ENCODE assay signal across 8 mouse cellular contexts in the genomic region with DNA sequence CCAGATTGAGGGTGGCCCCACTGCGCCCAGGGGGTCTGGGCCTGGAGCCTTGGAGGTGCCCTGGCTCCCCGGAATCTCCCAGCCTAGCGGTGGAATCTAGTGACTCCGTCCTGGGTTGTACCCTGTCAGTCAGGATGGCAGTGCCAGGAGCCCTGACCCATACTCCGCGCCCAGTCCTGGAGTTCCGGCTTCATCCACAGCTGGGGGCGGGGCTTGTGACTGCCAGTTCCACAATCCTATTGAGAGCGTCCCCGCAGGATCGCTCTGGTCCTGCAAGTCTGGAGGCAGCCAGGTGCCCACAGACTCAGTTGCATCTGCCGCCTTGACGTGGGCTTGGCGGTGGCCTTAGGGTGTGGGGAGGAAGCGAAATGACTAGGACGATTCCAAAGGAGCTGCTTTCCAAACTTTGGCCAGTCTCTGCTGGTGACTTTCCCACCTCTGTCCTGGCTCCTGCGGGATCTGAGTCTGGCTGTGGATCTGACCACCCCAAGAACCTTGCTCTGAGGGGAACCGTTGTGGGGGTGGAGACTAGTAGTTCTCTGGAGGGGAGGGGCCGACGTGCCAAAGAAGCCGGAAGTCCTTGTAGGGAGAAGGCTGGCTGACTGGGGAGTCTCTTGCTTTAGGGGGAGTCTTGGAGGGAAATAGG. TPM values are rescaled to one million over a fixed set of nuclear protein-coding genes. Genes with fewer than 3 reads are reported as not detected.
A peak's percentile ranks its signal among the peaks of the same experiment; 100 is the strongest.
DNase-seq lines count a peak whose midpoint lies in the region; ATAC-seq lines count a peak whose summit lies in the region.

No protein-coding gene starts in this region.

- peak overlapping the region; percentile 43; the same call in 1 of the 2 replicates for H3K9ac ChIP-seq in limb, embryonic 11.5 days (ENCODE audit: low read length)
- peak overlapping the region; percentile 76 for H3K9ac ChIP-seq in midbrain, embryonic 12.5 days (replicated peaks)

- H3K4me3 ChIP-seq in limb, embryonic 11.5 days (ENCODE audit: low read depth, low read length): peak overlapping the region; percentile 62
- peak overlapping the region; percentile 78 for H3K4me3 ChIP-seq in midbrain, embryonic 12.5 days

- peak; percentile 75 for ATAC-seq in common myeloid progenitor, adult 5-6 weeks (replicated peaks; ENCODE audit: low read depth, poor library complexity, severe bottlenecking)
- peak; percentile 77 for ATAC-seq in limb, embryonic 11.5 days (ENCODE audit: insufficient number of reproducible peaks, low FRiP score, low TSS enrichment, low read depth)
- peak; percentile 77 for ATAC-seq in midbrain, embryonic 12.5 days (ENCODE audit: low FRiP score, low read depth)

- no peak overlapping the region for H3K27ac ChIP-seq in limb, embryonic 11.5 days (replicated peaks; ENCODE audit: low read depth, low read length)
- no peak overlapping the region for H3K27ac ChIP-seq in midbrain, embryonic 12.5 days (replicated peaks)

- no peaks in the 10 kb centered on the region for H3K27me3 ChIP-seq in limb, embryonic 11.5 days (ENCODE audit: control insufficient read depth, insufficient read depth, low read length)
- peaks cover 25% of the 10 kb centered on the region; the same call in 1 of the 2 replicates for H3K27me3 ChIP-seq in midbrain, embryonic 12.5 days

- WGBS in limb, embryonic 11.5 days: under 1% methylated on average over 21 of the region's 21 CpGs
- under 1% methylated on average over 21 of the region's 21 CpGs for WGBS in midbrain, embryonic 12.5 days

- H3K4me1 ChIP-seq in limb, embryonic 11.5 days (ENCODE audit: control insufficient read depth, insufficient read depth, low read length): peaks cover 10% of the 10 kb centered on the region
- peaks cover 22% of the 10 kb centered on the region for H3K4me1 ChIP-seq in midbrain, embryonic 12.5 days

- peaks cover 23% of the 10 kb centered on the region for H3K36me3 ChIP-seq in limb, embryonic 11.5 days (ENCODE audit: control insufficient read depth, insufficient read depth, low read length)
- peaks cover 17% of the 10 kb centered on the region; the same call in 1 of the 2 replicates for H3K36me3 ChIP-seq in midbrain, embryonic 12.5 days

- H3K4me2 ChIP-seq in limb, embryonic 11.5 days (ENCODE audit: low read depth, severe bottlenecking): peak overlapping the region; percentile 99
- peak overlapping the region; percentile 95 for H3K4me2 ChIP-seq in midbrain, embryonic 12.5 days (replicated peaks)

- no peaks in the 10 kb centered on the region for H3K9me3 ChIP-seq in limb, embryonic 11.5 days (ENCODE audit: control insufficient read depth, low read length)
- no peaks in the 10 kb centered on the region for H3K9me3 ChIP-seq in midbrain, embryonic 12.5 days

- DNase-seq in R1 (ENCODE audit: low read depth, low spot score): peak; percentile 94
- peak; percentile 88 for DNase-seq in gastrocnemius, postnatal 10 days
- peak; percentile 91 for DNase-seq in induced T-regulatory cell, adult 2 months (ENCODE audit: low read depth)
- peak; percentile 88 for DNase-seq in limb, embryonic 11.5 days (ENCODE audit: low spot score)
- peak; percentile 72 for DNase-seq in right cerebral cortex, postnatal 4 days
- peak; percentile 78 for DNase-seq in yolk sac, embryonic 10.5 days (ENCODE audit: low spot score)

RNA-seq across cellular contexts. Expression of a gene that starts 1.1 kb away (rescaled TPM):
- total RNA-seq in common myeloid progenitor, adult 5-6 weeks (2017): 2.5 and 3.1 TPM in 2 replicates
- total RNA-seq in gastrocnemius, postnatal 10 days (2021): 1 to 10 TPM; 1.2 to 3.3 TPM
- 0.16 TPM in 1 of 2 replicates, not detected in the other for polyA plus RNA-seq in limb, embryonic 11.5 days (2014; fragmentation: Nextera tagmentation; extraction: Ambion mirVana)
- 0.56 TPM in 1 of 2 replicates, not detected in the other for polyA plus RNA-seq in midbrain, embryonic 12.5 days (2016; fragmentation: Nextera tagmentation; extraction: Ambion mirVana)

RNA-seq across cellular contexts. Expression of a gene that starts 1.1 kb away (rescaled TPM):
- 93.0 and 96.3 TPM in 2 replicates for total RNA-seq in common myeloid progenitor, adult 5-6 weeks (2017)
- total RNA-seq in gastrocnemius, postnatal 10 days (2021): 10 to 100 TPM; 90.3 to 95.1 TPM
- polyA plus RNA-seq in limb, embryonic 11.5 days (2014; fragmentation: Nextera tagmentation; extraction: Ambion mirVana): 30.1 and 33.2 TPM in 2 replicates
- 26.2 and 27.0 TPM in 2 replicates for polyA plus RNA-seq in midbrain, embryonic 12.5 days (2016; fragmentation: Nextera tagmentation; extraction: Ambion mirVana)

RNA-seq across cellular contexts. Expression of a gene that starts 13.1 kb away (rescaled TPM):
- total RNA-seq in common myeloid progenitor, adult 5-6 weeks (2017): 0.69 TPM in 1 of 2 replicates, not detected in the other
- total RNA-seq in gastrocnemius, postnatal 10 days (2021): not detected
- 0.71 and 0.83 TPM in 2 replicates for polyA plus RNA-seq in limb, embryonic 11.5 days (2014; fragmentation: Nextera tagmentation; extraction: Ambion mirVana)
- 0.28 TPM in 1 of 2 replicates, not detected in the other for polyA plus RNA-seq in midbrain, embryonic 12.5 days (2016; fragmentation: Nextera tagmentation; extraction: Ambion mirVana)

RNA-seq across cellular contexts. Expression of a gene that starts 15.2 kb away (rescaled TPM):
- 0.27 TPM in 1 of 2 replicates, not detected in the other for total RNA-seq in common myeloid progenitor, adult 5-6 weeks (2017)
- total RNA-seq in gastrocnemius, postnatal 10 days (2021): 1 to 10 TPM; 5.1 to 5.3 TPM
- 3.1 and 3.2 TPM in 2 replicates for polyA plus RNA-seq in limb, embryonic 11.5 days (2014; fragmentation: Nextera tagmentation; extraction: Ambion mirVana)
- polyA plus RNA-seq in midbrain, embryonic 12.5 days (2016; fragmentation: Nextera tagmentation; extraction: Ambion mirVana): 4.4 and 4.7 TPM in 2 replicates

RNA-seq across cellular contexts. Expression of a gene that starts 15.4 kb away (rescaled TPM):
- 61.6 and 75.3 TPM in 2 replicates for total RNA-seq in common myeloid progenitor, adult 5-6 weeks (2017)
- total RNA-seq in gastrocnemius, postnatal 10 days (2021): 10 to 100 TPM; 14.3 to 20.5 TPM
- 126 and 138 TPM in 2 replicates for polyA plus RNA-seq in limb, embryonic 11.5 days (2014; fragmentation: Nextera tagmentation; extraction: Ambion mirVana)
- polyA plus RNA-seq in midbrain, embryonic 12.5 days (2016; fragmentation: Nextera tagmentation; extraction: Ambion mirVana): 69.5 and 70.9 TPM in 2 replicates
